Mouse (Mus musculus) liver, embryonic 14.5 days (tissue): ENCODE data around the gene Ankrd55.

Experiments used
- CTCF ChIP-seq: IDR thresholded peaks from 2 replicates; pipeline ENCODE4 v1.5.1; 2016; ENCODE audit warnings: antibody characterized with exemption, low read depth, control low read depth
- EP300 ChIP-seq: IDR thresholded peaks from 2 replicates; pipeline ENCODE4 v1.6.1; 2016; ENCODE audit warnings: antibody characterized with exemption, low read depth

- TF ChIP-seq CTCF (no peak), EP300 (no peak)
These were observed 29.8 kb upstream of the Ankrd55 start for GRCm38 (mm10) chr13:112258478-112258877.
